Mouse (Mus musculus): ENCODE measurements around the gene Zmym1.
A peak's percentile ranks its signal among the peaks of the same experiment; 100 is the strongest.

DNA sequence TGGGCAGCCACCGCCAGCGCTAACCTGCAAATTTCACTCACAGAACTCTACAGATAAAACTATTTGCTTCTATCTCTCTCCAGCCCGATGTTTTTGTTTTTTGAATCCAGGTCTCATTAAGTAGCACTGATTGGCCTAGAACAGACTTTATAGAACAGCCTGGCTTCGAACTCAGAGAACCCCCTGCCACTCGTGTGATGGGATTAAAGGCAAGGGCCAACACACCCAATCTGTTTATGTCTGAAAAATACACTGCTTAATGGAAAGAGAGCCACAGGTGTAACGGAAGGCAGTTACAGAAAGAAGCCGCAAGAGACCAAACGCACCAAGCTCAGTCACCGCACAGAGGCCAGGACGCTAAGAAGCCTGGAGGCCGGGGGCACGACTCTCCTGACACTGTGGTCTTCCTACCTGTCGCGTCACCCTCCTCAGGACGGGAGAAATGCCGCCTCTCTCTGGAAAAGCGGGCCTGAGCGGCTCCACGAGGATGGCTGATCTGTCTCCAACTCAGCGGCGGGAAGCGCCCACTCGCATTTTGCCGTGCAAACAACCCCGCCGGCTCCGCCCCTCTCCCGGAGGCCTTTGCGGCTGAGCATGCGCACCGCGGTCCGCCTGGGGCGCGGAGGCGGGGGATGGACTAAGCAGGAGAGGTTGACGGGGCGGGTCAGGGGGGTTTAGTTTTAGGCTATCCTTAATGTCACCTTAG lies at the start of gene Zmym1:
- TF ChIP-seq POLR2A (IDR thresholded peaks at IDR 0.05; ENCODE audit: borderline replicate concordance, extremely low read depth, insufficient read depth, insufficient read length, poor library complexity, severe bottlenecking) (peak; percentile 26; the same call in 1 of the 2 replicates), CTCF (IDR thresholded peaks at IDR 0.05; ENCODE audit: borderline replicate concordance, extremely low read depth, insufficient read depth, insufficient read length) (no peak)
